Mouse (Mus musculus) cortical plate, adult 2 months (tissue): ENCODE measurements around the gene Sstr5.

Experiments used
- CTCF ChIP-seq: fragments of 200-500 bp; IDR thresholded peaks from 2 replicates; pipeline ENCODE4 v1.5.1; 2011; ENCODE audit warnings: mild to moderate bottlenecking, control low read depth, low read length; ENCODE audit not compliant: insufficient read depth; ENCODE audit errors: extremely low read depth
- POLR2A ChIP-seq: fragments of 200-500 bp; IDR thresholded peaks from 2 replicates; pipeline ENCODE4 v1.6.1; 2011; ENCODE audit warnings: mild to moderate bottlenecking, low read length, control low read depth; ENCODE audit not compliant: insufficient read depth; ENCODE audit errors: extremely low read depth

DNA sequence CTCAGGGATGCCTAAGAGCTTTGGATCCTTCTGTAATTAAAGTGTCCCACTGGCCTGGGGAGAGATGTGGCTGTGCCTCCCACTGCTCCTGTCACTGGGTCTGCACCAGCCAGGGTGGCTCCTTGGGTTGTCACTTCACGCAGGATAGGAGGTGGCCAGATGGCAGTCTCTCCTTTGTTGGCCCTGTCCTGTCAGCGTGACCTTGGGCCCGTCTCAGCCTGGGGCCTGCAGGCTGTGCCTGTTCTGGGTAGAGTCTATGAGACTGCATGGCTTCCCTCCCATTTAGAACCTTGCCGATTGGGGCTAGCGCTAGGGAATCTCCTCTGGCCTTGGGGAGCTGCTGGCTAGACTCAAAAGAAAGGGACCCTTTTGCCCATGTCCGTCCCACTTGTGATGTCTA lies 28.8 kb downstream of the Sstr5 start:
- TF ChIP-seq CTCF, result no peak
- no peak for TF ChIP-seq POLR2A
